Mouse (Mus musculus): ENCODE data around the gene Hspa2. TPM values are rescaled to one million over a fixed set of nuclear protein-coding genes. Genes with fewer than 3 reads are reported as not detected.
A peak's percentile ranks its signal among the peaks of the same experiment; 100 is the strongest.

Hspa2 gene
- polyA plus RNA-seq, 1 experiment from 2014 or later: 16.0 TPM

DNA sequence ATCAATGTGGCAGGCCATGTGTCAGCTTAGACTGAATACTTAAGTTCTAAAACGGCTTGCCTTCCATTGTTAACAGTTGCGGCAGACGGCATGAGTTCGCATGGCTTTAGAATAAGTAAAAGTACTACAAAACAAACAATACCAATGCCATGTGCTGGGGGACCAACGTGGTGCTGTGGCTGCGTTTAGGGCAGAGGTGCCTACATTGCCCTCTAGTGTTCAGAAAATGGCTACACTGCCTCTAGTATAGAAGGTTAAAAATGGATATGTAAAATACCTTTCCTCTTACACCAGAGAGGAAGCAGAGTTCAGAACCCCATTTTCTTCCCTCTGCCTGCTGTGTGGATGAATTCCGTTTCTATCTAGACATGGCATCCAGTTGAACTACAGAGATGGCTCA lies 27.3 kb upstream of the Hspa2 start:
- Histone ChIP-seq H3K4me1 (ENCODE audit: control insufficient read depth, insufficient read depth, low read length) (peaks cover 44% of the 10 kb centered on the region), H3K9me3 (replicated peaks; ENCODE audit: control insufficient read depth, low read length) (no peaks in the 10 kb centered on the region), H3K27me3 (ENCODE audit: control insufficient read depth, insufficient read depth, low read length) (no peaks in the 10 kb centered on the region), H3K4me2 (ENCODE audit: low read depth, low read length) (no peak overlapping the region), H3K9ac (ENCODE audit: low read length) (no peak overlapping the region), H3K4me3 (ENCODE audit: low read length) (no peak overlapping the region), H3K36me3 (ENCODE audit: control insufficient read depth, insufficient read depth) (peaks cover 1% of the 10 kb centered on the region; the same call in 1 of the 2 replicates), H3K27ac (ENCODE audit: low read length) (no peak overlapping the region)
- WGBS: 51% methylated on average over 7 of the region's 7 CpGs
- ATAC-seq (replicated peaks; ENCODE audit: extremely low read depth, insufficient read depth, low FRiP score): no peak

DNA sequence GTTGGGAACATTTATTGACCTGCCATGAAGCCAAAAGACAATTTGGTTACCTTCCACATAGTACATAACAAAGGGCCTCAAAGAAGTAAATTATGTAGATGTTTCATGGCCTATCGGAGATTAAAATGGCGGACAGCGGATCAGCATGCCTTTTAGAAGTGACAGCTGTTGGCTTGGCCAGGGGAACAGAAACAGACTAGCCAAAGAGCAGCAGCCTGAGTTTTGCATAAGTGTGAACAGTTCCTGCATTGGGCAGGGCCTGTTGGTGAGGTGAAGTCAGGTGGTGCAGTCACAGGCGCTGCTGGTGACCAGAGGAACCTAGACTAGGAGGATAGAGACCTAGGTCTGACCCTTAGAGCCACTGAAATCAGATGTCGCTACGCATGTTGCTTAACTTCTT lies 26.9 kb upstream of the Hspa2 start:
- WGBS: 92% methylated on average over 6 of the region's 6 CpGs
- no peaks in the 10 kb centered on the region for H3K27me3 ChIP-seq (ENCODE audit: control insufficient read depth, insufficient read depth, low read length)
- no peak overlapping the region for H3K4me2 ChIP-seq (ENCODE audit: low read depth, low read length)
- peaks cover 3% of the 10 kb centered on the region; the same call in 1 of the 2 replicates for H3K36me3 ChIP-seq (ENCODE audit: control insufficient read depth, insufficient read depth)
- H3K9me3 ChIP-seq (replicated peaks; ENCODE audit: control insufficient read depth, low read length): no peaks in the 10 kb centered on the region
- H3K4me3 ChIP-seq (ENCODE audit: low read length): no peak overlapping the region
- ATAC-seq (replicated peaks; ENCODE audit: extremely low read depth, insufficient read depth, low FRiP score): no peak
- H3K27ac ChIP-seq (ENCODE audit: low read length): no peak overlapping the region
- no peak overlapping the region for H3K9ac ChIP-seq (ENCODE audit: low read length)
- peaks cover 40% of the 10 kb centered on the region for H3K4me1 ChIP-seq (ENCODE audit: control insufficient read depth, insufficient read depth, low read length)

DNA sequence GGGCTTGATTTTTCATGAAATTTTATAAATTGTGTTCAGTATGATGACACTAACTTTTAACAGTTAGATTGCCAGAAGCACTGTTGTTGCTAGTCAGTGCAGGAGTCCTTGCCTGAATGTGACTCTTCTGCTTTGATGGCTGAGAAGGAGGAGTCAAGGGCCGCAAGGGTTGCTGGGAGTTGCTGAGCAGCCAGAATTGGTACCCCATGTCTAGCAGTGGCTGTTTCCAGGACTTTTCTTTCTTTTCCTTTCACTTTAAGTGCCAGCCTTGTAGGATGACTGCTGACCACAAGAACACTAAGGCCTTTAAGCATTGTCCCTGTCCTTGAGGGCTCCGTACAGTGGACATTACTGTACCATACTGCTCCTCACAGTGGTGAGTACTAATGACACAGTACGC lies 26.2 kb upstream of the Hspa2 start:
- WGBS: 89% methylated on average over 3 of the region's 3 CpGs
- no peak overlapping the region for H3K4me2 ChIP-seq (ENCODE audit: low read depth, low read length)

DNA sequence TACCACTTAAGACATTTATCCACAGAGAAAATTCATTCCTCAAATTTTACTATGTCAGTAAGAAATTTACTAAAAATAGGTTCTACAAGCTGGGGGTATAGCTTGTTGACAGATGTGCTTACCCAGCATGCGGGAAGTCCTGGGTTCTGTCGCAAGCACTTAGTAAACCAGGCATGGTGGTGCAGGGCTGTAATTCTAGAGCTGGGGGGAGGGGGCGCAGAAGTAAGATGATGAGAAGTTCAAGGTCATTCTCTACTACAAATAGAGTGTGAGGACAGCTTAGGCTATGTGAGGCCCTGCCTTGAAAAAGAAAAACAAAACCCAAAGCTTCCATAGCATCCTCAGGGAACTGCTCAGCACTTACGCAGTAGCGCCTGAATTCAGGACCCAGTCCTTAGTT lies 25.4 kb upstream of the Hspa2 start:
- no peak overlapping the region for H3K9ac ChIP-seq (ENCODE audit: low read length)
- H3K4me2 ChIP-seq (ENCODE audit: low read depth, low read length): no peak overlapping the region
- no peaks in the 10 kb centered on the region for H3K27me3 ChIP-seq (ENCODE audit: control insufficient read depth, insufficient read depth, low read length)
- H3K4me3 ChIP-seq (ENCODE audit: low read length): no peak overlapping the region
- peaks cover 3% of the 10 kb centered on the region; the same call in 1 of the 2 replicates for H3K36me3 ChIP-seq (ENCODE audit: control insufficient read depth, insufficient read depth)
- H3K27ac ChIP-seq (ENCODE audit: low read length): peak overlapping the region; percentile 69; the same call in 1 of the 2 replicates
- no peaks in the 10 kb centered on the region for H3K9me3 ChIP-seq (replicated peaks; ENCODE audit: control insufficient read depth, low read length)
- no peak for ATAC-seq (replicated peaks; ENCODE audit: extremely low read depth, insufficient read depth, low FRiP score)
- H3K4me1 ChIP-seq (ENCODE audit: control insufficient read depth, insufficient read depth, low read length): peaks cover 29% of the 10 kb centered on the region
- 56% methylated on average over 5 of the region's 5 CpGs for WGBS

More for the DNA sequence above, 26.2 kb upstream of the Hspa2 start:
- peaks cover 33% of the 10 kb centered on the region for H3K4me1 ChIP-seq (ENCODE audit: control insufficient read depth, insufficient read depth, low read length)
- H3K9ac ChIP-seq (ENCODE audit: low read length): no peak overlapping the region
- H3K27ac ChIP-seq (ENCODE audit: low read length): 0 out of 2 replicates have a peak overlapping the region, but pooled peaks have one; percentile 47
- H3K27me3 ChIP-seq (ENCODE audit: control insufficient read depth, insufficient read depth, low read length): no peaks in the 10 kb centered on the region
- 0 out of 2 replicates have a peak, but pooled peaks have one; percentile 29 for ATAC-seq (replicated peaks; ENCODE audit: extremely low read depth, insufficient read depth, low FRiP score)
- H3K4me3 ChIP-seq (ENCODE audit: low read length): no peak overlapping the region
- no peaks in the 10 kb centered on the region for H3K9me3 ChIP-seq (replicated peaks; ENCODE audit: control insufficient read depth, low read length)
- H3K36me3 ChIP-seq (ENCODE audit: control insufficient read depth, insufficient read depth): peaks cover 3% of the 10 kb centered on the region; the same call in 1 of the 2 replicates

DNA sequence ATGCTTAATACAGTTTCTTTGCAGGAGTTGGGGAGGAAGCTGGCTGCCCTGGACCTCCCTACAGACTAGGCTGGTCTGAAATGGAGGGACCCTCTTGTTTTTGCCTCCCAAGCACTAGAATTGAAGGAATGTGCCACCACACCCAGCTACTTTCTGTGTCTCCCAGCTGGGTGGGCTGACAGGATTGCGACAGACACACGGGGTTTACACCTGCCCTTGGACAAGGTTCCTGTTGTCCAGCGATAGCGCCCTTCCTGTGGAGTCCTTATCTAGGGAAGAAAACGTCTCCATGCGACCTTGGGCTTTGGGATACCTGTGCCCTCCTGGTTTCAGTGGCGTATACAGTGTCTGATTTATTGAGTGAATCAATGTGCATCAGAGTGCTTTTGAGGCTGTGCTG lies 23.8 kb upstream of the Hspa2 start:
- Histone ChIP-seq H3K4me3 (ENCODE audit: low read length) (no peak overlapping the region), H3K4me1 (ENCODE audit: control insufficient read depth, insufficient read depth, low read length) (peaks cover 20% of the 10 kb centered on the region), H3K27ac (ENCODE audit: low read length) (no peak overlapping the region), H3K27me3 (ENCODE audit: control insufficient read depth, insufficient read depth, low read length) (no peaks in the 10 kb centered on the region), H3K9me3 (replicated peaks; ENCODE audit: control insufficient read depth, low read length) (no peaks in the 10 kb centered on the region), H3K9ac (ENCODE audit: low read length) (no peak overlapping the region), H3K36me3 (ENCODE audit: control insufficient read depth, insufficient read depth) (peaks cover 5% of the 10 kb centered on the region; the same call in 1 of the 2 replicates), H3K4me2 (ENCODE audit: low read depth, low read length) (no peak overlapping the region)
- ATAC-seq (replicated peaks; ENCODE audit: extremely low read depth, insufficient read depth, low FRiP score): no peak
- 51% methylated on average over 7 of the region's 7 CpGs for WGBS

DNA sequence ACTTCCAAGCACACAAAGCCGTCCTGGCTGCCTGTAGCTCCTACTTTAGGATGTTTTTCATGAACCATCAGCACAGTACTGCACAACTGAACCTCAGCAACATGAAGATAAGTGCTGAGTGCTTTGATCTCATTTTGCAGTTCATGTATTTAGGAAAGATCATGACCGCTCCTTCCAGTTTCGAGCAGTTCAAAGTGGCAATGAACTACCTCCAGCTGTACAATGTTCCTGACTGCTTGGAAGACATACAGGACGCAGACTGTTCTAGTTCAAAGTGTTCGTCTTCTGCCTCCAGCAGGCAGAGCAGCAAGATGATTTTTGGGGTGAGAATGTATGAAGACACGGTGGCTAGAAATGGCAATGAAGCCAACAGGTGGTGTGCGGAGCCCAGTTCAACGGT lies 18.6 kb upstream of the Hspa2 start:
- ATAC-seq (replicated peaks; ENCODE audit: extremely low read depth, insufficient read depth, low FRiP score): no peak
- Histone ChIP-seq H3K27ac (ENCODE audit: low read length) (no peak overlapping the region), H3K4me2 (ENCODE audit: low read depth, low read length) (no peak overlapping the region)

DNA sequence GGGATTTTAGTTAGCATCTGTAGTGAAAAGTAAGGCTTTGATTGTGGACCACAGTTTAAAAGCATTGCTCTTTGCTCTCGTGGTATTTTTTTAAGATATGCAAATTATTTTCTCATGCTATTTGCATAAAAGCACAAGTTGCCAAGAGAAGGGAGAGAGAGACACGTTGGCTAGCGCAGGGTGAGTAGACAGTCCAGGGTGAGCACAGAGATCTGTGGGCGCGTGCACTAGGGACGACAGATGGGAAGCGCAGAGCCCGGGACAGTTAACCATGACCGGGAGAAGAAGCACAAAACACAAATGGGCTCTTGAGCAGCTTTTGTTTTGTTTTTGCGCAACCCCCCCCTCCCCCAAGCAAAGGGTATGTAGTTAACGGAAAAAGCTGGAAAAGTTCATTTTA lies 15.2 kb upstream of the Hspa2 start:
- Histone ChIP-seq H3K27me3 (ENCODE audit: control insufficient read depth, insufficient read depth, low read length) (no peaks in the 10 kb centered on the region), H3K4me2 (ENCODE audit: low read depth, low read length) (no peak overlapping the region), H3K4me3 (ENCODE audit: low read length) (no peak overlapping the region), H3K9ac (ENCODE audit: low read length) (no peak overlapping the region), H3K4me1 (ENCODE audit: control insufficient read depth, insufficient read depth, low read length) (no peaks in the 10 kb centered on the region; the same call in 1 of the 2 replicates), H3K27ac (ENCODE audit: low read length) (no peak overlapping the region), H3K9me3 (replicated peaks; ENCODE audit: control insufficient read depth, low read length) (no peaks in the 10 kb centered on the region), H3K36me3 (ENCODE audit: control insufficient read depth, insufficient read depth) (peaks cover 20% of the 10 kb centered on the region)
- 88% methylated on average over 11 of the region's 11 CpGs for WGBS
- no peak for ATAC-seq (replicated peaks; ENCODE audit: extremely low read depth, insufficient read depth, low FRiP score)

More for the DNA sequence above, 18.6 kb upstream of the Hspa2 start:
- no peak overlapping the region for H3K4me3 ChIP-seq (ENCODE audit: low read length)
- H3K9me3 ChIP-seq (replicated peaks; ENCODE audit: control insufficient read depth, low read length): no peaks in the 10 kb centered on the region
- peaks cover under 1% of the 10 kb centered on the region for H3K4me1 ChIP-seq (ENCODE audit: control insufficient read depth, insufficient read depth, low read length)
- H3K9ac ChIP-seq (ENCODE audit: low read length): no peak overlapping the region
- no peaks in the 10 kb centered on the region for H3K27me3 ChIP-seq (ENCODE audit: control insufficient read depth, insufficient read depth, low read length)
- peaks cover 23% of the 10 kb centered on the region for H3K36me3 ChIP-seq (ENCODE audit: control insufficient read depth, insufficient read depth)
- 82% methylated on average over 8 of the region's 8 CpGs for WGBS

DNA sequence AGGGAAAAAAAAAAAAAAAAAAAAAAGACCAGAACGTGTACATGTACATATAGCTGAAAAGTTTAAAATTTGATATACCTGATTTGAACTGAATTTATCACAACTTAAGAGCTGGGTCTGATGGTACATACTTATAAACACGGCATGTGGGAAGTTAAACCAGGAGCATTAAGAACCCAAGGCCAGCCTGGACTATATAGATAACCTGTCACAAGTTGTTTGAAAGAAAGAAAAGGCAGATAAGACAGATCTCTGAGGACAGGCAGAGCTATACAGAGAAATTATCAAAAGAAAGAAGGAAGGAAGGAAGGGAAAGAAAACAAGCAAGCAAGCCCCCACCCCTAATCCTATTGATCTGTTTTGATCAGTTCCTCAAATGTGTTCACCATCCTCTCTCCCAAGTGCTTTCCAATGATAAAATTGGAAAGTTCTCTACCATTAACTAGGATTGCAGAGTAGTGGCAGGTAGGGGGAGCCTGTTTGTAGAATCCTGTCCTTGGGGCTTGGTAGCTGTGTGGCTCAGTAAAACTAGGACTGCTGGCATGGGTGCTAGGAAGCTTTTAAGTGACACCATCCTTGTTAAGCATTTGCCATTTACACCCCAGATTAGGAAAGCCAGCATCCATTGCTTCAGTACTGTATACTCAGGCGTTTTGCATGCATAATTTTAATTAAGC lies 12.2 kb upstream of the Hspa2 start:
- H3K27me3 ChIP-seq (ENCODE audit: control insufficient read depth, insufficient read depth, low read length): no peaks in the 10 kb centered on the region
- H3K27ac ChIP-seq (ENCODE audit: low read length): no peak overlapping the region
- ATAC-seq (replicated peaks; ENCODE audit: extremely low read depth, insufficient read depth, low FRiP score): no peak
- no peak overlapping the region for H3K9ac ChIP-seq (ENCODE audit: low read length)
- peaks cover 4% of the 10 kb centered on the region; the same call in 1 of the 2 replicates for H3K36me3 ChIP-seq (ENCODE audit: control insufficient read depth, insufficient read depth)
- no peaks in the 10 kb centered on the region for H3K4me1 ChIP-seq (ENCODE audit: control insufficient read depth, insufficient read depth, low read length)
- H3K9me3 ChIP-seq (replicated peaks; ENCODE audit: control insufficient read depth, low read length): no peaks in the 10 kb centered on the region
- H3K4me3 ChIP-seq (ENCODE audit: low read length): no peak overlapping the region
- H3K4me2 ChIP-seq (ENCODE audit: low read depth, low read length): no peak overlapping the region
- 68% methylated on average over 3 of the region's 3 CpGs for WGBS

DNA sequence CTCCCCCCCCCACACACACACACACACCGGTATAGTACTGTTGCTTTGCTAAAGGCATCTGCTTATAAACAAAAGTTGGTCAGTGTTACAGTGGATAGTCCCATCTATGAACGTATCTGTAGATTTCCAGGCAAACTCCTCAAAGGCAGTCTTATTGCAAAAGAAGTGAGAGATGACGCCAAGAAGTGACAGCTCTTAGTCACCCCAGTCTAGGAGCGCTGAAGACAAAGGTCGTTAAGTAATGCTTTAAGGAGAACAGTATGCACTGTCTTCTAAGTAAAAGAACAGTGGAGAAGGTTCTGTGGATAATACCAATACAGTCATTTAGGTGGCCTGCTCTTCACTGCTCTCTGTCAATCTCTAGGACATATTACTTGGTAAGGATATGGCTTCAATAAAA lies 11.0 kb upstream of the Hspa2 start:
- WGBS: 75% methylated on average over 5 of the region's 5 CpGs
- no peaks in the 10 kb centered on the region for H3K36me3 ChIP-seq (ENCODE audit: control insufficient read depth, insufficient read depth)
- no peak overlapping the region for H3K9ac ChIP-seq (ENCODE audit: low read length)
- no peak overlapping the region for H3K27ac ChIP-seq (ENCODE audit: low read length)
- H3K9me3 ChIP-seq (replicated peaks; ENCODE audit: control insufficient read depth, low read length): no peaks in the 10 kb centered on the region
- H3K4me3 ChIP-seq (ENCODE audit: low read length): no peak overlapping the region
- no peaks in the 10 kb centered on the region for H3K27me3 ChIP-seq (ENCODE audit: control insufficient read depth, insufficient read depth, low read length)
- no peak overlapping the region for H3K4me2 ChIP-seq (ENCODE audit: low read depth, low read length)
- H3K4me1 ChIP-seq (ENCODE audit: control insufficient read depth, insufficient read depth, low read length): no peaks in the 10 kb centered on the region
- ATAC-seq (replicated peaks; ENCODE audit: extremely low read depth, insufficient read depth, low FRiP score): no peak

Measured in heart, embryonic 16.5 days (tissue).